35 mouse cellular contexts compared by ENCODE assay signal in the genomic region with DNA sequence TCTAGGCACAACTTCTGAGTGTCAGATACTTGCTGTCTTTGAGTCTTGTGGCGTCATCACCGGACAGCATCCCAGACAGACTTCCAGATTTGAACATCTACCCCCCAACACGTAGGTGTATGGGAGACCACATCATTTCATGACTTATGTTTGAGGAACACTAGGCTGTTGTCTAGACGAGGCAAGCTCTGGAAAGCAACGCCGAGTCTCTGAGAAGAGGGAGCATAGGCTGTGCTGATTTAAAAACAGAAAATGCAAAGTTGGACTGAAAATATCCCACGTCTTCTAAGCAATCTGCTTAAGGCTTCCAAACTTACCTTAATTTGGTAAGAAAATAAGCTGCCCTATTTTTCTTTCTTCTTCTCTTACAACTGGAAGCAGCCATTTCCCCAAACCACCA. TPM values are rescaled to one million over a fixed set of nuclear protein-coding genes. Genes with fewer than 3 reads are reported as not detected.
"Had no signal": no experiment of that assay in that cellular context is flagged by ENCODE, and none has a peak within 500 bp of the region (broad histone marks: within the 10 kb centered on the region; RNA-seq: fewer than 3 reads in every experiment).

No protein-coding gene starts in this region.

- H3K27ac ChIP-seq: limb, embryonic 10.5 days; limb, embryonic 12.5 days; limb, embryonic 13.5 days; limb, embryonic 15.5 days; liver, embryonic 12.5 days; liver, embryonic 13.5 days; liver, embryonic 14.5 days; liver, embryonic 15.5 days; lung, embryonic 15.5 days; macrophage; midbrain, embryonic 10.5 days; midbrain, embryonic 12.5 days; midbrain, embryonic 13.5 days; midbrain, embryonic 15.5 days; neural tube, embryonic 12.5 days had no signal

- DNase-seq: left cerebral cortex, postnatal 4 days; liver; liver, embryonic 13.5 days; liver, postnatal 0 days; lung, adult 18-20 months; lung, adult 2 months; lung, embryonic 14.5 days; lung, postnatal 10 days; lung, postnatal 14 days; lung, postnatal 36 days; midbrain, embryonic 14.5 days had no signal

- H3K36me3 ChIP-seq: limb, embryonic 10.5 days; limb, embryonic 12.5 days; limb, embryonic 13.5 days; limb, embryonic 15.5 days; liver, embryonic 12.5 days; liver, embryonic 13.5 days; liver, embryonic 15.5 days; lung, embryonic 15.5 days; midbrain, embryonic 10.5 days; midbrain, embryonic 12.5 days; neural tube, embryonic 12.5 days had no signal

- H3K4me3 ChIP-seq: limb, embryonic 10.5 days; limb, embryonic 12.5 days; limb, embryonic 13.5 days; limb, embryonic 15.5 days; liver, embryonic 12.5 days; liver, embryonic 13.5 days; liver, embryonic 15.5 days; lung, embryonic 15.5 days; megakaryocyte, embryonic 14.5 days; midbrain, embryonic 10.5 days; midbrain, embryonic 12.5 days; midbrain, embryonic 13.5 days; midbrain, embryonic 15.5 days; myocyte; neural tube, embryonic 12.5 days had no signal

- H3K27me3 ChIP-seq: midbrain, embryonic 13.5 days; midbrain, embryonic 15.5 days; neural tube, embryonic 12.5 days had no signal

- ATAC-seq: liver, embryonic 12.5 days; liver, postnatal 0 days; lung, postnatal 0 days; midbrain, embryonic 13.5 days; midbrain, embryonic 15.5 days; midbrain, embryonic 16.5 days had no signal

- H3K9me3 ChIP-seq: limb, embryonic 10.5 days; limb, embryonic 12.5 days; limb, embryonic 13.5 days; limb, embryonic 15.5 days; liver, embryonic 12.5 days; liver, embryonic 13.5 days; liver, embryonic 15.5 days; lung, embryonic 15.5 days; midbrain, embryonic 10.5 days; midbrain, embryonic 12.5 days; midbrain, embryonic 13.5 days; midbrain, embryonic 15.5 days; neural tube, embryonic 12.5 days had no signal

RNA-seq across cellular contexts. Expression of a gene that starts 4.1 kb away (rescaled TPM):
- total RNA-seq: liver, adult 2 months; megakaryocyte progenitor cell, adult 5-6 weeks; megakaryocyte, adult 5-6 weeks; megakaryocyte-erythroid progenitor cell, adult 5-6 weeks; monocyte, adult 5-6 weeks had no signal
- polyA plus RNA-seq: liver, adult 2 months; liver, embryonic 11.5 days; lung, adult 2 months; macrophage had no signal
